Mouse (Mus musculus) kidney, adult 2 months (tissue): ENCODE data around the gene Olfr194.

Source experiments
- CTCF ChIP-seq: fragments of 200-500 bp; conservative IDR thresholded peaks from 2 replicates; pipeline ENCODE4 v1.5.1; 2011; ENCODE audit warnings: low read depth, mild to moderate bottlenecking, control low read depth, low read length, moderate library complexity, mixed read lengths; ENCODE audit not compliant: insufficient read depth, insufficient read length
- POLR2A ChIP-seq: fragments of 200-500 bp; IDR thresholded peaks from one replicate; pipeline ENCODE4 v1.6.1; 2011; ENCODE audit warnings: low read depth, low read length, control low read depth

DNA sequence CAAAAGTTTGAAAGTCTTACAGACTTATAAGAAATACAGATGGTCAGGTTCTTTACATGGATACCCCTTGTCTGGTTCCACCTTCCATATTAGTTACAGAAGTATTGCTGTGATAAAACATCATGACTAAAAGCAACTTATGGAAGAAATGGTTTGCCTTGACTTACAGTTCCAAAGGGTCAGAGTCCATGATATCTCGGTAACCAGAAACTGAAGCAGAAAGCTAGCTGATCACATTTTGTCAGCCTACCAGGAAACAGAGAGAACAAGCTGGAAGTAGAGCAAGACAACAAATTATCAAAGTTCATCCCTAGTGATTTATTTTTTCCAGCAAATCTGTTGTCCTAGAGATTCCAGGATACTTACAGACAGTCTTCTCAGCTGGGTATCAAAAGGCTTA lies 47.3 kb downstream of the Olfr194 start:
- TF ChIP-seq CTCF = no peak
- TF ChIP-seq POLR2A = no peak
